Mouse (Mus musculus): ENCODE measurements at regions not wholly inside any gene's neighbourhood (a gene's known extent, or its start where the extent isn't known, plus 50 kb on each side); places are given as distances from the start of the nearest gene placed in this dataset.

- Histone ChIP-seq H3K4me3 (ENCODE audit: insufficient read depth in 1 of 2, low read depth in 1 of 2, low read length in 2 of 2, poor library complexity in 1 of 2, severe bottlenecking in 1 of 2) (no peak overlapping the region), H3K36me3 (ENCODE audit: control insufficient read depth, insufficient read depth, low read length, poor library complexity, severe bottlenecking) (no peaks in the 10 kb centered on the region), H3K9ac (ENCODE audit: insufficient read depth, low read depth, low read length, poor library complexity, severe bottlenecking) (no peak overlapping the region), H3K4me1 (ENCODE audit: control insufficient read depth in 2 of 2, insufficient read depth in 2 of 2, low read length in 2 of 2, poor library complexity in 1 of 2) (no peaks in the 10 kb centered on the region), H3K9me3 (ENCODE audit: control insufficient read depth, insufficient read depth, low read depth, low read length) (no peaks in the 10 kb centered on the region), H3K27ac (ENCODE audit: insufficient read depth, low read depth, low read length, poor library complexity, severe bottlenecking) (no peak overlapping the region)
- no peak for DNase-seq (ENCODE audit: low read depth, low spot score)
- in situ Hi-C loops (cut with MboI; ENCODE audit: low sequenced_read_pairs in 2 of 2, unreplicated experiment in 2 of 2), result no loop called here
- TF ChIP-seq ZNF384 (IDR thresholded peaks at IDR 0.05; ENCODE audit: low read depth, low read length) (no peak), MAFK (IDR thresholded peaks at IDR 0.05; ENCODE audit: insufficient read depth, low read depth, low read length) (no peak), HCFC1 (IDR thresholded peaks at IDR 0.05; ENCODE audit: borderline replicate concordance, insufficient read depth, low read length) (no peak), CHD2 (IDR thresholded peaks at IDR 0.05; ENCODE audit: low read depth, low read length) (no peak)
Measured at GRCm38 (mm10) chr14:46240046-46240800, 139.0 kb upstream of the Gm15217 start.

DNA sequence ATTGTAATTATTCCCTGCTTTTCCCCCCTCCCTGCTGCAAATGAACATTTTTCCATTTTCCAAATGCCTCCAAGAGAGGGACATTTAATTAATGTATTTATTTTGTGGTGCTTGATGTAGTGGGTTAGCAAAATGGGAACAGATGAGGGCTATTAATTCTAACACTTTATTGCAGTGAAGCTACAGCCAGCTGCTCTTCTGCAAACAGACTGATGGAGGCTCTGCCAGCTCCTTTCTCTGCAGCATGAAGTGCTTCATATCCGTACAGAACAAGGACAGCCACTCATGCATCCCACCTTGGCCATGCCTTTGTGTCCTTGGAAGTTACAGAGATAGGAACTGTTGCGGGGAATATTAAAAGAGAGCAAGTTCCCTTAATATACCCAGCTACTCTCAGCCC is 138.3 kb upstream of the Gm15217 start:
- Histone ChIP-seq H3K4me1 (ENCODE audit: control insufficient read depth in 2 of 2, insufficient read depth in 2 of 2, low read length in 2 of 2, poor library complexity in 1 of 2) (no peaks in the 10 kb centered on the region), H3K27ac (ENCODE audit: insufficient read depth, low read depth, low read length, poor library complexity, severe bottlenecking) (no peak overlapping the region), H3K9me3 (ENCODE audit: control insufficient read depth, insufficient read depth, low read depth, low read length) (no peaks in the 10 kb centered on the region), H3K9ac (ENCODE audit: insufficient read depth, low read depth, low read length, poor library complexity, severe bottlenecking) (no peak overlapping the region), H3K4me3 (ENCODE audit: insufficient read depth in 1 of 2, low read depth in 1 of 2, low read length in 2 of 2, poor library complexity in 1 of 2, severe bottlenecking in 1 of 2) (no peak overlapping the region), H3K36me3 (ENCODE audit: control insufficient read depth, insufficient read depth, low read length, poor library complexity, severe bottlenecking) (no peaks in the 10 kb centered on the region)
- DNase-seq (ENCODE audit: low read depth, low spot score), result no peak
- TF ChIP-seq HCFC1 (IDR thresholded peaks at IDR 0.05; ENCODE audit: borderline replicate concordance, insufficient read depth, low read length) (no peak), ZC3H11A (IDR thresholded peaks at IDR 0.05; ENCODE audit: borderline replicate concordance, low read depth, low read length) (no peak), MAFK (IDR thresholded peaks at IDR 0.05; ENCODE audit: insufficient read depth, low read depth, low read length) (no peak), CHD2 (IDR thresholded peaks at IDR 0.05; ENCODE audit: low read depth, low read length) (no peak), ZNF384 (IDR thresholded peaks at IDR 0.05; ENCODE audit: low read depth, low read length) (no peak)
- in situ Hi-C loops (cut with MboI; ENCODE audit: low sequenced_read_pairs in 2 of 2, unreplicated experiment in 2 of 2), result no loop called here

DNA sequence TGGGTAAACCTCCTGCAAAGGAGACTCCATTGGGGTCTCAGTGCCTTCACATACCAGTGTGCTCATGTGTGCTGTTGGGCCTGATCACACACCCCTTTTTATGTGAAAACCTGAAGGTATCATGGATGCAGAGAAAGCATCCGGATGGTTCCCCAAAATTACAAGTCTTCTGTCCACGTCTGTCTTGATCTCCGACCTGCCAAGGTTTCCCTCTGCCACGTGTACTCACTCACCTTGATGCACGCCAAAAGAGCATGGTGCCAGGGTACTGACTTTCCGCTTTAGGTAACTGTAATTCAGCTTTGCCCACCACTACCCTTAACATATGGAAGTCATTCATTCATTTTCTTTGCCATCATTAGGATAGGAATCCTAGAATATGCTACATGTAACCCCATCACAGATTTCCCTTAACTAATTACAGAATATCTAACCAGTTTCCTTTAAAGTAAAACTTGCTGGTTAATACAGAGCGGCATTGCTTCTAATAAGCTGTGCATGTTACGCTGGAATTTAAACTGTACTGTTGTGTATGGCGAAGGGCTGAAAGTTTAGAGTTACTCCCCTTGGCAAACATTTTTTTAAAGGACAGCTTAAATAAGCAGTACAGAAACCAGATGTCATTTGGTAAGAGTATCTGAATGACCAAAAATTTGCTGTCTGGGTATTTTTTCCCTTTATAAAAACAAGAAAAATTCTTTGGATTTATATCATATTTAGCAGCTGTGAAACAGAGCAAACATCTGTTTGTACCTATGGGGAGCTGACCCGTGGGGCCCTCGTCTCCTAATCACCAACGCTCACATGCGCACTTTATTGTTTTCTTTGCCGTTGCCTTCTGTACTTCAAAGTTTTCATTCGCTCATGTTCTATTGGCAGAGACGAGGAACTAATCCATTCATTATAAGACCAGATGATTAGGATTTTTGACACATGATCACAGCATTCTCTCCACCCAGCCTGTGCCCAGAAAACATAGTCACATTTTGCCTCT is 131.4 kb upstream of the Gm15217 start:
- no peak overlapping the region for H3K9ac ChIP-seq (ENCODE audit: insufficient read depth, low read depth, low read length, poor library complexity, severe bottlenecking)
- no peak overlapping the region for H3K27ac ChIP-seq (ENCODE audit: insufficient read depth, low read depth, low read length, poor library complexity, severe bottlenecking)
- in situ Hi-C loops (cut with MboI; ENCODE audit: low sequenced_read_pairs in 2 of 2, unreplicated experiment in 2 of 2), result no loop called here
- no peaks in the 10 kb centered on the region for H3K36me3 ChIP-seq (ENCODE audit: control insufficient read depth, insufficient read depth, low read length, poor library complexity, severe bottlenecking)
- DNase-seq (ENCODE audit: low read depth, low spot score), result no peak
- no peaks in the 10 kb centered on the region for H3K4me1 ChIP-seq (ENCODE audit: control insufficient read depth in 2 of 2, insufficient read depth in 2 of 2, low read length in 2 of 2, poor library complexity in 1 of 2)
- H3K4me3 ChIP-seq (ENCODE audit: insufficient read depth in 1 of 2, low read depth in 1 of 2, low read length in 2 of 2, poor library complexity in 1 of 2, severe bottlenecking in 1 of 2), result no peak overlapping the region
- TF ChIP-seq CHD2 (IDR thresholded peaks at IDR 0.05; ENCODE audit: low read depth, low read length) (no peak), MAFK (IDR thresholded peaks at IDR 0.05; ENCODE audit: insufficient read depth, low read depth, low read length) (no peak), HCFC1 (IDR thresholded peaks at IDR 0.05; ENCODE audit: borderline replicate concordance, insufficient read depth, low read length) (no peak), ZNF384 (IDR thresholded peaks at IDR 0.05; ENCODE audit: low read depth, low read length) (no peak), ZC3H11A (IDR thresholded peaks at IDR 0.05; ENCODE audit: borderline replicate concordance, low read depth, low read length) (no peak)
- no peaks in the 10 kb centered on the region for H3K9me3 ChIP-seq (ENCODE audit: control insufficient read depth, insufficient read depth, low read depth, low read length)

DNA sequence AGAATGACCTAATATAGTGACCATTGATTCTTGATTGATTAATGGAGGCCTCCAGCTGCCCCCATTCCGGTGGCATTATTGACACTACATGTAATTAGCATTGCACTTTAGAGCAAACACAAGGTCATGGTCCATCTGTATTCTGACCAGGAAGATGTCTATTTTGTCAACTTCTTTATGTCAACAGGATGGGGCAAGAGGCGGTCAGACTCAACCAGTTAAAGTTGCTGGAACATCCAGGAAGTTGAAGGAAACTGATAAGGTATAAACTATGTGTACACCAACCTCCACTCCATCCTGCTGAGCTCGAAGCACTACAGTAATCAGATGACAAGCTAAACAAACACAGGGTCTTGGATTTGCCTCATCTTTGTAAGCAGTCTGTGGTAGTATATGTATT is 130.1 kb upstream of the Gm15217 start:
- H3K27ac ChIP-seq (ENCODE audit: insufficient read depth, low read depth, low read length, poor library complexity, severe bottlenecking), result no peak overlapping the region
- in situ Hi-C loops (cut with MboI; ENCODE audit: low sequenced_read_pairs in 2 of 2, unreplicated experiment in 2 of 2), result no loop called here
- H3K36me3 ChIP-seq (ENCODE audit: control insufficient read depth, insufficient read depth, low read length, poor library complexity, severe bottlenecking), result no peaks in the 10 kb centered on the region
- TF ChIP-seq ZC3H11A (IDR thresholded peaks at IDR 0.05; ENCODE audit: borderline replicate concordance, low read depth, low read length), result no peak
- TF ChIP-seq ZNF384 (IDR thresholded peaks at IDR 0.05; ENCODE audit: low read depth, low read length), result no peak
- TF ChIP-seq HCFC1 (IDR thresholded peaks at IDR 0.05; ENCODE audit: borderline replicate concordance, insufficient read depth, low read length), result no peak
- TF ChIP-seq MAFK (IDR thresholded peaks at IDR 0.05; ENCODE audit: insufficient read depth, low read depth, low read length), result no peak
- TF ChIP-seq CHD2 (IDR thresholded peaks at IDR 0.05; ENCODE audit: low read depth, low read length), result no peak
- no peaks in the 10 kb centered on the region for H3K4me1 ChIP-seq (ENCODE audit: control insufficient read depth in 2 of 2, insufficient read depth in 2 of 2, low read length in 2 of 2, poor library complexity in 1 of 2)
- no peaks in the 10 kb centered on the region for H3K9me3 ChIP-seq (ENCODE audit: control insufficient read depth, insufficient read depth, low read depth, low read length)
- H3K4me3 ChIP-seq (ENCODE audit: insufficient read depth in 1 of 2, low read depth in 1 of 2, low read length in 2 of 2, poor library complexity in 1 of 2, severe bottlenecking in 1 of 2), result no peak overlapping the region
- H3K9ac ChIP-seq (ENCODE audit: insufficient read depth, low read depth, low read length, poor library complexity, severe bottlenecking), result no peak overlapping the region
- DNase-seq (ENCODE audit: low read depth, low spot score), result no peak

Data from ES-E14 (cell line).